Mouse (Mus musculus) CH12.LX (cell line): ENCODE results near the gene Ms4a8a. TPM values are rescaled to one million over a fixed set of nuclear protein-coding genes. Genes with fewer than 3 reads are reported as not detected.

Experiments
- DNase-seq: peaks from one replicate; pipeline ENCODE4 v3.0.0-alpha.2; 2013; ENCODE audit errors: extremely low read depth
- H3K27ac ChIP-seq: 2 replicates; pipeline ENCODE4 v1.5.1; 2012; ENCODE audit warnings: low read depth, mild to moderate bottlenecking, control low read depth, moderate library complexity; ENCODE audit not compliant: insufficient read depth
- H3K27me3 ChIP-seq: replicated peaks from 2 replicates; pipeline ENCODE3; 2012; ENCODE audit warnings: inconsistent platforms
- H3K36me3 ChIP-seq, 2 experiments: replicated peaks in 1 of 2; 2 replicates each; pipeline versions ENCODE3 to v1.6.1; 2012; ENCODE audit warnings: inconsistent platforms in 1 of 2, low read length in 1 of 2, mild to moderate bottlenecking in 1 of 2, mixed read lengths in 1 of 2, moderate library complexity in 1 of 2; ENCODE audit not compliant: control insufficient read depth in 1 of 2, insufficient read depth in 1 of 2
- H3K4me1 ChIP-seq, 2 experiments: 2 replicates each; pipeline ENCODE4 v1.6.1; 2012; ENCODE audit warnings: inconsistent platforms in 1 of 2, moderate library complexity in 1 of 2; ENCODE audit not compliant: insufficient read depth in 2 of 2, control insufficient read depth in 1 of 2
- H3K4me2 ChIP-seq: 2 replicates; pipeline ENCODE4 v1.6.1; 2012; ENCODE audit warnings: low read depth, mild to moderate bottlenecking, control low read depth; ENCODE audit not compliant: poor library complexity, insufficient read depth, severe bottlenecking
- H3K4me3 ChIP-seq, 3 experiments: fragments of 150-350 bp in 1 of 3; sonication (generic) in 1 of 3; replicated peaks in 1 of 3; 2 replicates each; pipeline versions ENCODE3 to v1.5.1; 2011 to 2012; ENCODE audit warnings: low read depth in 2 of 3, low read length in 2 of 3, mild to moderate bottlenecking in 2 of 3, moderate library complexity in 2 of 3, control low read depth in 1 of 3, improper control_type of control experiment in 1 of 3, inconsistent platforms in 1 of 3, mixed read lengths in 1 of 3; ENCODE audit not compliant: poor library complexity in 1 of 3
- H3K79me2 ChIP-seq: replicated peaks from 2 replicates; pipeline ENCODE4 v1.6.1; 2012; ENCODE audit warnings: mild to moderate bottlenecking, moderate library complexity; ENCODE audit not compliant: control insufficient read depth, poor library complexity, insufficient read depth, severe bottlenecking; ENCODE audit errors: extremely low read depth
- H3K9ac ChIP-seq: 2 replicates; pipeline ENCODE4 v1.6.1; 2012; ENCODE audit warnings: low read depth, mild to moderate bottlenecking, control low read depth, moderate library complexity; ENCODE audit not compliant: insufficient read depth
- H3K9me3 ChIP-seq: replicated peaks from 2 replicates; pipeline ENCODE3; 2012; ENCODE audit warnings: low read length, inconsistent platforms, mixed read lengths
- CHD2 ChIP-seq: IDR thresholded peaks from 2 replicates; pipeline ENCODE4 v1.6.1; 2011; ENCODE audit warnings: low read length, improper control_type of control experiment
- E2F4 ChIP-seq: IDR thresholded peaks from 2 replicates; pipeline ENCODE4 v1.6.1; 2011; ENCODE audit warnings: low read depth, low read length, improper control_type of control experiment; ENCODE audit not compliant: insufficient replicate concordance
- EP300 ChIP-seq: IDR thresholded peaks from 2 replicates; pipeline ENCODE4 v1.6.1; 2011; ENCODE audit warnings: low read length, improper control_type of control experiment
- HCFC1 ChIP-seq: IDR thresholded peaks from 2 replicates; pipeline ENCODE4 v1.6.1; 2012; ENCODE audit warnings: low read depth, mild to moderate bottlenecking, inconsistent platforms, low read length, improper control_type of control experiment
- IRF4 ChIP-seq: IDR thresholded peaks from 2 replicates; pipeline ENCODE4 v1.6.1; 2014; ENCODE audit warnings: low read depth, mild to moderate bottlenecking, inconsistent platforms, low read length, improper control_type of control experiment
- JUN ChIP-seq: IDR thresholded peaks from 2 replicates; pipeline ENCODE4 v1.6.1; 2011; ENCODE audit warnings: low read depth, mild to moderate bottlenecking, low read length, improper control_type of control experiment, moderate library complexity; ENCODE audit not compliant: insufficient read depth
- KAT2A ChIP-seq: IDR thresholded peaks from 2 replicates; pipeline ENCODE4 v1.6.1; 2012; ENCODE audit warnings: low read length, improper control_type of control experiment, inconsistent platforms; ENCODE audit not compliant: insufficient replicate concordance
- MAX ChIP-seq: IDR thresholded peaks from 2 replicates; pipeline ENCODE4 v1.6.1; 2011; ENCODE audit warnings: low read length, improper control_type of control experiment
- NRF1 ChIP-seq: IDR thresholded peaks from 2 replicates; pipeline ENCODE4 v1.6.1; 2014; ENCODE audit warnings: low read depth, mild to moderate bottlenecking, inconsistent platforms, low read length, improper control_type of control experiment, moderate library complexity
- POLR2A ChIP-seq: IDR thresholded peaks from 2 replicates; pipeline ENCODE4 v1.6.1; 2011; ENCODE audit warnings: low read depth, mild to moderate bottlenecking, improper control_type of control experiment, low read length
- POLR2AphosphoS2 ChIP-seq: IDR thresholded peaks from 2 replicates; pipeline ENCODE4 v1.6.1; 2011; ENCODE audit warnings: low read depth, low read length, improper control_type of control experiment
- RAD21 ChIP-seq: IDR thresholded peaks from 2 replicates; pipeline ENCODE4 v1.6.1; 2011; ENCODE audit warnings: low read depth, mild to moderate bottlenecking, low read length, improper control_type of control experiment, moderate library complexity
- RCOR1 ChIP-seq: conservative IDR thresholded peaks from 2 replicates; pipeline ENCODE4 v1.6.1; 2012; ENCODE audit warnings: low read depth, mild to moderate bottlenecking, inconsistent platforms, low read length, improper control_type of control experiment
- TBP ChIP-seq: conservative IDR thresholded peaks from 2 replicates; pipeline ENCODE4 v1.6.1; 2011; ENCODE audit warnings: low read depth, low read length, improper control_type of control experiment
- UBTF ChIP-seq: IDR thresholded peaks from 2 replicates; pipeline ENCODE4 v1.6.1; 2012; ENCODE audit warnings: low read depth, mild to moderate bottlenecking, inconsistent platforms, low read length, improper control_type of control experiment, moderate library complexity
- USF1 ChIP-seq: IDR thresholded peaks from 2 replicates; pipeline ENCODE4 v1.6.1; 2014; ENCODE audit warnings: low read depth, mild to moderate bottlenecking, inconsistent platforms, low read length, improper control_type of control experiment
- USF2 ChIP-seq: conservative IDR thresholded peaks from 2 replicates; pipeline ENCODE4 v1.6.1; 2011; ENCODE audit warnings: low read depth, low read length, improper control_type of control experiment
- ZC3H11A ChIP-seq: IDR thresholded peaks from 2 replicates; pipeline ENCODE4 v1.6.1; 2012; ENCODE audit warnings: low read depth, mild to moderate bottlenecking, inconsistent platforms, low read length, improper control_type of control experiment
- ZKSCAN1 ChIP-seq: IDR thresholded peaks from 2 replicates; pipeline ENCODE4 v1.6.1; 2012; ENCODE audit warnings: low read depth, inconsistent platforms, low read length, improper control_type of control experiment, borderline replicate concordance
- ZMIZ1 ChIP-seq: IDR thresholded peaks from 2 replicates; pipeline ENCODE4 v1.6.1; 2012; ENCODE audit warnings: low read depth, mild to moderate bottlenecking, inconsistent platforms, low read length, improper control_type of control experiment
- dilution Hi-C: fragments of 300-500 bp; cut with MboI; formaldehyde crosslinking; loops from 2 replicates; pipeline ENCODE4 v1.14.3; 2020; ENCODE audit warnings: low sequenced_read_pairs; ENCODE audit not compliant: extremely low pct_unique_long_range_greater_than_20kb, extremely low pct_ligation_motif_present
- in situ Hi-C: fragments of 300-500 bp; cut with MboI; formaldehyde crosslinking; loops from 3 replicates; pipeline ENCODE4 v1.14.3; 2019; ENCODE audit warnings: low sequenced_read_pairs, low pct_ligation_motif_present, low pct_unique_long_range_greater_than_20kb, mixed read lengths
- polyA plus RNA-seq: library from polyadenylated mRNA; unstranded; fragments of >175 nt; gene quantifications from 2 replicates; pipeline ENCODE4 v1.2.1, GENCODE M21; 2012; ENCODE audit warnings: low read depth; ENCODE audit not compliant: insufficient read length
- total RNA-seq, 2 experiments: library from RNA; depleted of rRNA; stranded (reverse); fragments of 300-350 nt in 1 of 2; fragments of >200 nt in 1 of 2; gene quantifications; 2 replicates each; pipeline ENCODE4 v1.2.3; 2012 to 2014

The Ms4a8a gene
- total and polyA plus RNA-seq, 3 experiments = not detected

GRCm38 (mm10) chr19:11053277-11053676 is 27.6 kb downstream of the Ms4a8a start:
- H3K4me1 ChIP-seq = peaks cover 0 to 23% of the 10 kb centered on the region in 2 experiments; a peak in 3 of 4 replicates
- no peak overlapping the region for H3K27ac ChIP-seq
- H3K79me2 ChIP-seq = no peaks in the 10 kb centered on the region
- H3K36me3 ChIP-seq = no peaks in the 10 kb centered on the region
- TF ChIP-seq TBP (no peak), RCOR1 (no peak), POLR2A (no peak)
- TF ChIP-seq, all 38 proteins: peak for 0
- no peak overlapping the region for H3K4me2 ChIP-seq
- dilution Hi-C loops = no loop called here
- in situ Hi-C loops = loop anchor here (25.0 kb wide), 1 partner anchor 284 kb away; the partner anchor contains the start of gene Ms4a7
- DNase-seq = no peak
- H3K9me3 ChIP-seq = no peaks in the 10 kb centered on the region
- H3K27me3 ChIP-seq = no peaks in the 10 kb centered on the region
- no peak overlapping the region for H3K9ac ChIP-seq
- H3K4me3 ChIP-seq = no peak overlapping the region

GRCm38 (mm10) chr19:11052877-11053276 is 28.0 kb downstream of the Ms4a8a start:
- H3K9ac ChIP-seq = no peak overlapping the region
- TF ChIP-seq JUN (no peak), RAD21 (no peak), CHD2 (no peak), USF1 (no peak), IRF4 (no peak), KAT2A (no peak), MAX (no peak), ZC3H11A (no peak), POLR2AphosphoS2 (no peak), USF2 (no peak), UBTF (no peak), ZMIZ1 (no peak), EP300 (no peak), HCFC1 (no peak), TBP (no peak), ZKSCAN1 (no peak), E2F4 (no peak), NRF1 (no peak)
- TF ChIP-seq, all 38 proteins: peak for 0
- dilution Hi-C loops = no loop called here
- H3K27ac ChIP-seq = no peak overlapping the region
- H3K4me1 ChIP-seq = peaks cover 0 to 26% of the 10 kb centered on the region in 2 experiments; a peak in 3 of 4 replicates
- H3K4me3 ChIP-seq = no peak overlapping the region
- no peaks in the 10 kb centered on the region for H3K9me3 ChIP-seq
- H3K79me2 ChIP-seq = no peaks in the 10 kb centered on the region
- H3K4me2 ChIP-seq = no peak overlapping the region
- H3K36me3 ChIP-seq = no peaks in the 10 kb centered on the region
- no peak for DNase-seq
- H3K27me3 ChIP-seq = no peaks in the 10 kb centered on the region
- in situ Hi-C loops = loop anchor here (25.0 kb wide), 1 partner anchor 284 kb away; the partner anchor contains the start of gene Ms4a7
